Mouse (Mus musculus) limb, embryonic 10.5 days (tissue): ENCODE measurements around the gene Mef2d. TPM values are rescaled to one million over a fixed set of nuclear protein-coding genes. Genes with fewer than 3 reads are reported as not detected.

Source experiments
- DNase-seq: peaks from one replicate; pipeline ENCODE4 v3.0.0-alpha.2; 2017; ENCODE audit warnings: low spot score
- H3K27ac ChIP-seq: fragments of 300-500 bp; sonication (generic); 2 replicates; pipeline ENCODE4 v1.5.1; 2016; ENCODE audit warnings: mild to moderate bottlenecking
- H3K27me3 ChIP-seq: fragments of 300-500 bp; sonication (generic); 2 replicates; pipeline ENCODE4 v1.6.1; 2016; ENCODE audit warnings: low read depth, mild to moderate bottlenecking; ENCODE audit not compliant: poor library complexity, severe bottlenecking
- H3K36me3 ChIP-seq: fragments of 300-500 bp; sonication (generic); 2 replicates; pipeline ENCODE4 v1.6.1; 2016; ENCODE audit warnings: mild to moderate bottlenecking, moderate library complexity
- H3K4me1 ChIP-seq: fragments of 300-500 bp; sonication (generic); 2 replicates; pipeline ENCODE4 v1.6.1; 2016
- H3K4me3 ChIP-seq: fragments of 300-500 bp; sonication (generic); 2 replicates; pipeline ENCODE4 v1.5.1; 2016; ENCODE audit warnings: mild to moderate bottlenecking, moderate library complexity
- H3K9me3 ChIP-seq: fragments of 300-500 bp; sonication (generic); replicated peaks from 2 replicates; pipeline ENCODE4 v1.6.1; 2016; ENCODE audit warnings: mild to moderate bottlenecking
- WGBS: fragments of 180-500 bp; shearing (Covaris S2); methylation state at CpG from one replicate; pipeline ENCODE4 v1.1.7; 2016; 5-methylcytosine and 5-hydroxymethylcytosine counted together
- polyA plus RNA-seq: library from polyadenylated mRNA; unstranded; fragments of >200 nt; fragmentation: Nextera tagmentation; extraction: Ambion mirVana; gene quantifications from 2 replicates; pipeline ENCODE4 v1.2.1, GENCODE M21; 2016

Gene Mef2d
- polyA plus RNA-seq, 1 experiment from 2014 or later: 14.0 TPM

- H3K27ac ChIP-seq: no peak overlapping the region
- peaks cover 100% of the 10 kb centered on the region for H3K27me3 ChIP-seq
- under 1% methylated on average over 37 of the region's 37 CpGs for WGBS
- peaks cover 29% of the 10 kb centered on the region for H3K4me1 ChIP-seq
- H3K9me3 ChIP-seq: no peaks in the 10 kb centered on the region
- peak overlapping the region; percentile 37 for H3K4me3 ChIP-seq
- H3K36me3 ChIP-seq: no peaks in the 10 kb centered on the region
- DNase-seq: no peak
These were observed 58.8 kb downstream of the Mef2d start for GRCm38 (mm10) chr3:88200972-88201330.

GRCm38 (mm10) chr3:88201640-88202039 is 59.5 kb downstream of the Mef2d start:
- Histone ChIP-seq H3K4me3 (no peak overlapping the region), H3K9me3 (no peaks in the 10 kb centered on the region), H3K36me3 (no peaks in the 10 kb centered on the region), H3K27me3 (peaks cover 100% of the 10 kb centered on the region), H3K4me1 (peaks cover 31% of the 10 kb centered on the region), H3K27ac (no peak overlapping the region)
- no peak for DNase-seq
- 18% methylated on average over 5 of the region's 5 CpGs for WGBS

- WGBS: 10% methylated on average over 6 of the region's 6 CpGs
These were observed 60.8 kb downstream of the Mef2d start for GRCm38 (mm10) chr3:88202986-88203385.

GRCm38 (mm10) chr3:88203456-88203855 is 61.3 kb downstream of the Mef2d start:
- no peak for DNase-seq
- Histone ChIP-seq H3K36me3 (no peaks in the 10 kb centered on the region), H3K4me1 (peaks cover 27% of the 10 kb centered on the region), H3K4me3 (no peak overlapping the region), H3K9me3 (no peaks in the 10 kb centered on the region), H3K27ac (no peak overlapping the region), H3K27me3 (peaks cover 100% of the 10 kb centered on the region)
- 11% methylated on average over 5 of the region's 5 CpGs for WGBS

More at GRCm38 (mm10) chr3:88202986-88203385, 60.8 kb downstream of the Mef2d start:
- DNase-seq: no peak
- H3K4me1 ChIP-seq: peaks cover 32% of the 10 kb centered on the region
- H3K4me3 ChIP-seq: no peak overlapping the region
- H3K9me3 ChIP-seq: no peaks in the 10 kb centered on the region
- H3K36me3 ChIP-seq: no peaks in the 10 kb centered on the region
- no peak overlapping the region for H3K27ac ChIP-seq
- H3K27me3 ChIP-seq: peaks cover 100% of the 10 kb centered on the region

GRCm38 (mm10) chr3:88203999-88204700 is 62.0 kb downstream of the Mef2d start:
- Histone ChIP-seq H3K9me3 (no peaks in the 10 kb centered on the region), H3K4me1 (peaks cover 24% of the 10 kb centered on the region), H3K36me3 (no peaks in the 10 kb centered on the region), H3K4me3 (no peak overlapping the region), H3K27ac (no peak overlapping the region), H3K27me3 (peaks cover 100% of the 10 kb centered on the region)
- WGBS: 4% methylated on average over 7 of the region's 7 CpGs
- DNase-seq: no peak

- no peak overlapping the region for H3K27ac ChIP-seq
- H3K36me3 ChIP-seq: no peaks in the 10 kb centered on the region
- peaks cover 100% of the 10 kb centered on the region for H3K27me3 ChIP-seq
- no peaks in the 10 kb centered on the region for H3K9me3 ChIP-seq
- DNase-seq: no peak
- H3K4me1 ChIP-seq: peaks cover 28% of the 10 kb centered on the region
- H3K4me3 ChIP-seq: no peak overlapping the region
- WGBS: 16% methylated on average over 1 of the region's 1 CpGs
These were observed 62.6 kb downstream of the Mef2d start for GRCm38 (mm10) chr3:88204751-88205150.

- H3K9me3 ChIP-seq: no peaks in the 10 kb centered on the region
- no peak overlapping the region for H3K27ac ChIP-seq
- no peaks in the 10 kb centered on the region for H3K36me3 ChIP-seq
- 3% methylated on average over 4 of the region's 4 CpGs for WGBS
- peaks cover 28% of the 10 kb centered on the region for H3K4me1 ChIP-seq
- peaks cover 100% of the 10 kb centered on the region for H3K27me3 ChIP-seq
- DNase-seq: no peak
- H3K4me3 ChIP-seq: no peak overlapping the region
These were observed 63.0 kb downstream of the Mef2d start for GRCm38 (mm10) chr3:88205176-88205562.

- peaks cover 100% of the 10 kb centered on the region for H3K27me3 ChIP-seq
- DNase-seq: no peak
- no peak overlapping the region for H3K27ac ChIP-seq
- 1% methylated on average over 8 of the region's 8 CpGs for WGBS
- H3K4me3 ChIP-seq: no peak overlapping the region
- H3K36me3 ChIP-seq: no peaks in the 10 kb centered on the region
- peaks cover 21% of the 10 kb centered on the region for H3K4me1 ChIP-seq
- H3K9me3 ChIP-seq: no peaks in the 10 kb centered on the region
These were observed 63.7 kb downstream of the Mef2d start for GRCm38 (mm10) chr3:88205563-88206491.

- H3K36me3 ChIP-seq: no peaks in the 10 kb centered on the region
- WGBS: 6% methylated on average over 3 of the region's 3 CpGs
- H3K9me3 ChIP-seq: no peaks in the 10 kb centered on the region
- H3K27ac ChIP-seq: no peak overlapping the region
- H3K4me3 ChIP-seq: no peak overlapping the region
- H3K27me3 ChIP-seq: peaks cover 100% of the 10 kb centered on the region
- H3K4me1 ChIP-seq: peaks cover 19% of the 10 kb centered on the region
- no peak for DNase-seq
These were observed 64.3 kb downstream of the Mef2d start for GRCm38 (mm10) chr3:88206500-88206899.

- H3K27ac ChIP-seq: no peak overlapping the region
- DNase-seq: no peak
- no peaks in the 10 kb centered on the region for H3K36me3 ChIP-seq
- H3K27me3 ChIP-seq: peaks cover 100% of the 10 kb centered on the region
- WGBS: 2% methylated on average over 14 of the region's 14 CpGs
- no peak overlapping the region for H3K4me3 ChIP-seq
- no peaks in the 10 kb centered on the region for H3K9me3 ChIP-seq
- peaks cover 19% of the 10 kb centered on the region for H3K4me1 ChIP-seq
These were observed 64.8 kb downstream of the Mef2d start for GRCm38 (mm10) chr3:88206901-88207371.

GRCm38 (mm10) chr3:88207451-88208100 is 65.4 kb downstream of the Mef2d start:
- peaks cover 19% of the 10 kb centered on the region for H3K4me1 ChIP-seq
- WGBS: 2% methylated on average over 15 of the region's 15 CpGs

GRCm38 (mm10) chr3:88208226-88208720 is 66.1 kb downstream of the Mef2d start:
- Histone ChIP-seq H3K4me3 (no peak overlapping the region), H3K9me3 (no peaks in the 10 kb centered on the region), H3K27ac (no peak overlapping the region), H3K4me1 (peaks cover 19% of the 10 kb centered on the region), H3K27me3 (peaks cover 100% of the 10 kb centered on the region), H3K36me3 (no peaks in the 10 kb centered on the region)
- 4% methylated on average over 3 of the region's 3 CpGs for WGBS
- DNase-seq: no peak

More at GRCm38 (mm10) chr3:88207451-88208100, 65.4 kb downstream of the Mef2d start:
- H3K27me3 ChIP-seq: peaks cover 100% of the 10 kb centered on the region
- no peaks in the 10 kb centered on the region for H3K9me3 ChIP-seq
- no peak overlapping the region for H3K27ac ChIP-seq
- H3K36me3 ChIP-seq: no peaks in the 10 kb centered on the region
- no peak for DNase-seq
- H3K4me3 ChIP-seq: no peak overlapping the region
